Mouse (Mus musculus) thymus, postnatal 14 days (tissue): ENCODE measurements at regions not wholly inside any gene's neighbourhood (a gene's known extent, or its start where the extent isn't known, plus 50 kb on each side); places are given as distances from the start of the nearest gene placed in this dataset.
"Not testable (repeated sequence)": the region's sequence is repeated elsewhere in the genome, so short reads cannot be mapped to it uniquely, and the experiment has no call there.

ENCODE experiments used
- DNase-seq: peaks from one replicate; pipeline ENCODE4 v3.0.0; 2021

DNA sequence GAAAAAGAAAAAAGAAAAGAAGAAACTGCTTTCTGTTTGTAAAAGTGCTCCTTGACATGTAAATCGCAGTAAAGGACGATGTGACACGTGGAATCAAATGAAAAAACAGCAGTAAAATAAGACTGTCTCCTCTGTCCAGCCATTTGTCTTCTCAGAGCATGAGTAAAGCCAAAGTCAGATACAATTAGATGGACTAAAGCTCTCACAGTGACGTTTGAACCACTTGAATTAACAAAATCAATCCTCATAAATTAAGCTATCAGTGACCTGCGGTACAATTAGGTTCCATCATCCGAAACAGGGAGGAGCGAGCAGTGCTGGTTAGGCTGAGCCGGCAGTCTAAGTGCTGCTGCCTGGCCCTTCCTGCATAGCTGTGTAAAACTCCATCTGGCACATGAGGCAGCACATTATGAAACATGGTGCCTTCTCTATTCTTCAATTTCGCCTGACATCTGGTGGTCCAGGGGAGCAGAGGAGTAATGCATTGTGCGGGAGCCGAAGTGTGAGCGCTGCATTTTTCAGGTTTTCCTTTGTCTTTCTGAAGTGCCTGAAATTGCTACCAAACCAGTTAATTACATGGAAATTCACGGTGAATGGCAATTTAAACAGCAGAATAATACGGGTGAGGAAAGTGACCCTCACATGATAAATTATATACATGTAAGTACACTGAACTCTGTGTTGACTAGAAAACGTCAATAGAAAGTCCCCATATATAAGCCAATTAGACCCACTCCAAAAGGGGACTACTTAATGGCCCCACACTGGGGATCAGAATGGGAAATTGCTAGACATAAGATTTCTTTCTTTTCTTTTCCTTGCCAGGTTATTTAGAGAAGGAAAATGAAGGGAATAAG lies 118.1 kb downstream of the Mmrn1 start:
- DNase-seq = no peak

DNA sequence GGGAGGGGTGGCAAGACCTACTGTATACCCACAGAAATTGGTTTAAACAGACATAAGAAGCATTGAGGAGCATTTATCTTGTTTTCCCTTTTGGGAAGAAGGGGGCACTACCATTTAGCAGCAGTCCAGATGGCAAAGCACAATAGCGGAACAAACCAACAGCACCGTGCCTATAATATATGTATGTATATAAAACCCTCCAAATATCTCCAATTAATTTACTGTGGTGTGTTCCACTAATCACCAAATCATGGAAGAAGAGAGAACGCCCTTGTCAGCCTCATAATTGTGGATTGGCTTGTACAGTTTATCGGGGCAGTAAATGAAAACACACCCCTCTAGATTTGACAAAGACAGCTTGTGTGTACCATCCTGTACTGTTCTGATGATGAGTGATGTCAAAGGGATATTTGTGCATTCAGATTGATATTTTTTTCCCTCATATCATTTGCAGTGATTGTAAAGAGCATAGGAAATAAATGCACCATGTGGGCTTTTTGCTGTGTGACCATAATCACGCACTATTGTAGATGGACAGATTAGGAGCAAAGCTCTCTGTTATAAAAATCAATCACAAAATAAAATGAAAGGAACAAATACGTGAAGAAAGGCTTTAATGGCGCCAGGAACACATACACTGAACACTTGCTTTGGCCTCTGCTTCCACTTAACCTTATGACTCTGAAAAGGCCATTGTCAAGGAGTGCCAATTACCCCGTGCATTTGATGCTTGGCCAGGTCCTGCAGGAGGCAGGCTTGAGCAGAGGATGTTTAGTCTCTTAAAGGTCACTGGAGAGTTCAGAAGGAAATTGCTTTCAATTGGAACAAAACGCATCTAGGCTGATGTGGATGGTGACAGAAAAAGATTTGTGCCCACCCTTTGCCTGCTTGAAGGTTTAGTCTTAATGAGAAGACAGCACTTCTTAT lies 119.0 kb downstream of the Mmrn1 start:
- no peak for DNase-seq

DNA sequence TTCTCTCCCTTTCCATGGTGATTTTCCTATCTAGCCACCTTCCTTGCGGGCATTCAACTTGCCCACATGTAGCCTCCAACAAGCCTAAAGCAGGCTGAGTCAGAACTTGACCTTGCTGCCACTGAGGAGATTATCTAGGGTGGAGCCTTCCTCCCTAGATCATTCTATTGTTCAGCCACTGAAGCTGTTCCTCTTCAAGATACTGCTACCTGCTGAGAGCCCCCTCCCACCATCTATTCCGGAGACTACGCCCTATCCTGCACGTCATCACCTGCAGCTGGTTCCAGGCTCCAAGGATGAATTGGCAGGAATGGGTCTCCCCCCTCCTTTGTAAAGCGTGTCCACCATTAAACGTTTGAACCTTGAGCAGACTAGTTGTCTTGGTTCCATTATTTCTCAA lies 122.9 kb downstream of the Mmrn1 start:
- DNase-seq = not testable (repeated sequence)

DNA sequence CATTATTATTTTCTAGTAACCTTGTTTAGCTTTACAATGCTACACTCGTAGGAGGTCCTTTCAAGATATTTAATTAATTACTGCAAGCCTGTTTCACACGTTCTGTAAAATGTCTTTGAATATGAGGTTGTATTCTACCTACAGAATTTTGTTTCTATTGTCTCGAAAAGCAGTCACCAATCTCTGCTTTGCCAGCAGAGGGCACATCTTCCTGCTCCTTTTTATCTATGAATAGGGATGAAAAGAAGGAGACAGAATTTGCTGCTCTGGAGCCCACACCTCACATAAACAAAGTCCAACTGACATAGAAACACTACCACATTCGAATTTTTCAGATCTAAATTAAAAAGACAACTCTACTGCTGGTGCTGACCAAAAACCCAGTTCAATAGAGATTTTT lies 117.0 kb upstream of the Ccser1 start:
- DNase-seq = peak; percentile 16

DNA sequence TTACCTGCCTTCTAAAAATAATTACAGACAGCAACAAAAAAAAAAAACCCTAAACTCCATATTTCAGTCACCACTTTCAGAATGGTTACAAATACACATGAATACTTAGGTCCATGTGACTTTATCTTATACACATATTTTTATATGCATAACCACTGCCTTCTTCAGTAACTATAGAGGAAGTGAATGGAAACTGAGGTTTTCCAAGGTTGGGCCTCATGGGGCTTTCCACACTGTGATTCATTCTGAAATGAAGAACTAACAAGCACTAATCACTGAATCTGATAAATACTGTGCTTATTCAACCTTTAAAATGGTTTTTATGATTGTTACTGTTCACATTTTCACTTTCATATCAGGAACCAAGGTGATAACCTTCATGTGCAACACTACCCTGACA lies 114.4 kb upstream of the Ccser1 start:
- DNase-seq = no peak

DNA sequence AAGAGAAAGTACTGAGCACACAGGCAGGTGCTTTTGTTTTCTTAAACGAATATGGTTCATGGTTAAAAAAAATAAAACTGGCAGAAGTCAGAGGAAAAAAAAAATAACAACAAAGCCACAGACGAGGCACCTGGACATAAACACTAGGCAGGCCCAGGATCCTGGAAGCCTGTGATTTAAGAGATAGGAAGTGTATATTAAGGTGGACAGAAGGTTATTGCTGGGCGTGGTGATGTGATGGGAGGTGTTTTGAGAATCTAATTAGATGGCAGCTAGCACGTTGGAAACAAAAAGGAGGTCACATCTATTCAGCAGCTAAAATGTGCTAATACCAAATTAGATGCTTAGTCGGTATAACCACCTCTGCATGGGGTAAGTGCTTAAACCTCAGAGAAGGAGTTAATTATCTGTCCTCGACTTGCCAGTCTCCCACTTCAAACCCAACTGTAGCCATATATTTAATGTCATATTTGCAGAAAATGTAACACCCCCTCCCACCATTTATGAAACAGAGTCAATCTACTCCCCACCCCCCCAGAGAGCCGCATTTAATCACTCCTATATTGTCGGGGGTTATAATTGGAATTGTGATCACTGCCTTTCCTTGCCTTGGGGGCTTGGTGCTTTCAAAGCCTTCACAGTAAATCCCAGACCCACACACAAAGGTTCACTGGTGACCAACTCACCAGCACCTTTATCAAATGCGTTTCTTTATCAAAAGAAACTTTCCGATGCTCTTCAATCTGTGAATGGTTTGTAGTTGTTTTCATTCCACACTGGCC lies 113.4 kb upstream of the Ccser1 start:
- no peak for DNase-seq

DNA sequence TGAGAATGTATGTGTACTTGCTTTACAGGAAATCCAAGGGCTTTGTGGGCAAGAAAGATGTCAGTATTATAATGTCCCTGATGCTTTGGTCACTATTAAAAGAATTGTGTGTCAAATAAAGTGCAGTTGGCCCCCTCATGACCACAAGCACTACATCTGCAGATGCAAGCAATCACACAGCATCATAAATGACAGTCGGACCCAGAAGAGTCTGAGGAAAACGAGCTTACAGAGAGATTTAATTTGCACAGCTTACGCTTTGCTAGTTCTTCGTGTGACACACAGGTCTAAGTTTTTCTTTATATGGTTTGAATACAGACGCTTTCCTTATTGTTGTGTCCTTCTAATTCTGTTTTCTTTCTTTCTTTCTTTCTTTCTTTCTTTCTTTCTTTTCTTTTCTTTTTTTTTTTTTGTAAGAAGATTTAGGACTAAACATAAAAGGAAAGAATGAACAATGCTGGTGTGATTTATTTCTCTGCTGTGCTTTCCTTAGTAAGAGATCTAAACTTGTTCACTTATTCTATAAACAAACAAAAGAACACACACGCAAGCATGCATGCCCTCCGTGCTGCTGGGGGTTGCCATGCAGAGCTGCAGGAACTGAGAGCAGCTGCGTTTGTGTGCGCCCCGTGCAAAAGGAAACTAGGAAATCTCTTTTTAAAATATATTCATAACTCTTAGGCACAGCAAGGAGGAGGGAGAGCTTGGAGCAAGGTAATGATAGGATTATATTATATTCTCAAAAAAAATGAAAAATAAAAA lies 112.6 kb upstream of the Ccser1 start:
- DNase-seq = no peak

DNA sequence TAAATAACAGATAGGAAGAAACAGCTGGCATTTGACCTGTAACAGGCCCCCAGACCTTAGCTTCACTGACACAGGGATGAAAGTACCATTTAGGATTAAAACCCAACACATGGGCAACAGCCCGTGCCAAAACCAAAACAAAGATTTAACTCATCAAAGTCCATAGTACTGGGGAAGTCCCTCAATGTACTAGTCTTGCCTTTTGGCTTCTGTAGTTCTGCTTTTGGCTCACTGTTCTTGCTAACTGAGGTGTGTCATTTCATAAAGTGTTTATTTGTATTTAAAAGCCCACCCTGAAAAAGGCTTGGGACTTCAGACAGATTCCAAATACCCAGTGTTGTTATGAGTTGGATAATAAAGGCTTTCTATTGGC lies 112.0 kb upstream of the Ccser1 start:
- DNase-seq = no peak

DNA sequence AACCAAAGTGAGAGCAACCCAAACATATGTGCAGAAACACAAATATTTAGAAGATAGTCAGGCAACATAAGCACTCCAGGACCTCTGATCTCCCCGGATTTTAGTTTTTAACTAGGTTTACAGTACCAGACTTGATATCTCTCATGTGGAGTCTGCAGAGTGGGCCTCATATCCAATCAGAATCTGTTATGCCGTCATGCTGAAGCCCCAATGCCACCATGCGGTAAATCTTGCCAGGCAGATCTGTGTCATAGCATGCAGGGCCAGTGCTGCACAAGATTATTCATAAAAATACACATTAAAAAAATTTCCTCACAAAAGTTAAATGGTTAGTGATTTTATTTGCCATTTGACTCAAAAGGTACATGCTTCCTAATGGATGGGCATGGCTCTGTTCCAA lies 106.9 kb upstream of the Ccser1 start:
- DNase-seq = no peak

DNA sequence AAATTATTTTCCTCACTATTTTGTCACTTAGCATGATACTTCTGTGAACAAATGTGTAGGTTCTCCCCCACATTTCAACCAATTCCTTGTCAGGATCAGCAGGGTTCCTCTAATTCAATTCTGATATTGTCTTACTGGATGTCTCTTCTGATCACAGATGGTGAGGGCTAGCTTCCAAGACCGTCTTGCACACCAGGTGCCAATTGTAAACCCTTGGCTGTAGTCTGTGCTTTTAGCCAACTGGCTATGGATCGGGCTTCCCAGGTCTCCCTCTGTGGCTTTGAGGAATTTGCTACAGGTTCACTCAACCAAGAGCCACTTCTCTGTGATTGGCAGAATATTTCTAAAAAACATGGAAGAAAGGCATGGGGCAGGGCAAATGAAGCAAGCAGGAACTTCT lies 106.3 kb upstream of the Ccser1 start:
- DNase-seq = no peak

DNA sequence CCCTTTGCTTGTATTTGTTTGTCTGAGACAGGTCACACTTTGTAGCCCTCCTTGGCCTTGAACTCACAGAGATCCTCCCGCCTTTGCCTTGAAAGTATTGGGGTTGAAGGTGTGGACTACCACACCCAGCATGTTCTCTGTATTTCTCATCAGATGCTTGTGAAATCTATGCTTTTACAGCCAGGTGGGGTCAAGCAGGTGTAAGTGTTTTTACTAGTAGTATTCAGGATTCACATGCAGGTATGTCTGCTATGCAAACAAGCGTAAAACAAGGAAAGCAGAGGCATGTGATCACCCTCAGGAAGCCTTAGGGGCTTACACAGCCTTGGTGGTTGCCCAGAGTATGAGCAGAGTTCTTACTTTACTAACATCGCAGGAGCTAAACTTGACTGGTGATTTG lies 105.4 kb upstream of the Ccser1 start:
- no peak for DNase-seq

DNA sequence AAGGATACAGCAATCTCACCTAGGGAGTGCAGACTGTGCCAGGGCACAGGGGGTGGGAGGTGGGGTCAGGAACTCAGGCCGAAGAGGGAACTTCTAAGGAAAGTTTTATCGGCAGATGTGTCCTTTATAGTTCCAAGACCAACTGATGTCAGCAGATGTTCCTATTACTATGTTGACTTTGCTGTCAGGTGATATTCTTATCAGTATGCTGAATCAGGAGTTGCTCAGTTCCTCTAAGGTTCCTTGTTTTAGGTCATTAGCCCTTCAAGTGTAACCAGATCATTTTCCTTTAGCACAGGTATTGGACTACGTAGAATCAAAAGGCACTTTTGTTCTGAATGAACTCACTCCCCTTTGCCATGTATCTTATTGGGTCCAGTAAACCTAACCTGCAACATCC lies 101.6 kb upstream of the Ccser1 start:
- no peak for DNase-seq

DNA sequence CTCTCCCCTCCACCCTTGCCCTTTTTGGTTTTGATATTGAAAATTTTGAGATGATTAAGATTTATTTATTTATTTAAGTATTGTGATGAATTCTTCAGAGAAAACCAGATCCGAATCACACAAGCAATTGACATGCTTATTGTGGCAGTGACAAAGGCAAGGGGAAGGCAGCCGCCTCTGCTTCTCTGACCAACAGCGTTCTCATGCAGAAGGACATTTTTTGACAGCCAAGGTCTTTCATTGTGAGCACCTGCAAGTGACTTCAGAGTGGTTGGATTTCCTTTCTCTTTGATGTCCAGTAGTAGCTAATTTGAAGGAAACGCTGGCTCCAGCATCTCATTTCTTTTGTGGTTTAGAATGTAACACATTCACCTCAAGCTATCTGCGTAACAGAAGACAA lies 99.5 kb upstream of the Ccser1 start:
- no peak for DNase-seq

DNA sequence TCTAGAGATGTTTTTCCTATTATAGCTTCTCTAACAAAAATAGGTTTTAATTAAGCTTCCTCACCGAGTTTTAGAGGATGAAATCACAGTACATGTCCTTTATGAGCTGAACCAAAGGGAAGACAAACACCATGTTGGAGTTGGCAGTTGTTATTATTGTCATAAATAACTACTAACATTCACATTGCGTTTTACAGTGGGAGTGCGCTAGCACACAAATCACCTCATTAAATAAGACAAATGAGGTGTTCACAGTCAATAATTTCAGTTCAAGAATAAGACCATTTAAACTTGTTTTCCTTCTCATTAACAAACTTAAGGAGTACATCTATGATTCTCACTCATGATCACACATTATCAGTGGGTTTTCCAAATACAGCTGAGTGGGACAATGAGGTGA lies 96.8 kb upstream of the Ccser1 start:
- DNase-seq = no peak

DNA sequence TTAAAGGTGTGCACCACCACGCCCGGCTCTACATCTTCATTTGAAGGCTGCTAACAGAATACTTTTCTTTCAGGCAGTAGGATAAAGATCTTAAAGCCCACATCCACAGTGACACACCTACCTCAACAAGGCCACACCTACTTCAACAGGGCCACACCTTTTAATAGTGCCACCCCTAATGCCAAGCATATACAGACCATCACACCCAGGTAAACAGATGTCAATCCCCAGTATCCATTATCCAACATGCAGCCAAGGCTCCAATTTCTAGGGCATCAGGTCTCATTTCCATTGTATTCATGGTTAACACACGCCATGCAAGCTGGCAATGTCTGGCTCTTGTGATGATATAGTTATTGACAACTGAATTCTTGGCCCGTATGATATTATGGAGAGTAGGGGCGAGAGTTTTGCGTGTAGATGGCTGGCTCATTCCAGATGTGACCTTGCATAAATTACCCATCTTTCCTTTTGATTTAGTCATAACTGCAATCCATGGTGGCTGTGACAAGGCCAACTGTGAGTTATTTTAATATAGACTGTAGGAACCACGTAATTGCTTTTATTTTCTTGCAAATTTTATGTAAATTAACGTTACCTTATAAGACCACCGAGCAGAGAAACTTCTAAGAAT lies 80.7 kb upstream of the Ccser1 start:
- no peak for DNase-seq

DNA sequence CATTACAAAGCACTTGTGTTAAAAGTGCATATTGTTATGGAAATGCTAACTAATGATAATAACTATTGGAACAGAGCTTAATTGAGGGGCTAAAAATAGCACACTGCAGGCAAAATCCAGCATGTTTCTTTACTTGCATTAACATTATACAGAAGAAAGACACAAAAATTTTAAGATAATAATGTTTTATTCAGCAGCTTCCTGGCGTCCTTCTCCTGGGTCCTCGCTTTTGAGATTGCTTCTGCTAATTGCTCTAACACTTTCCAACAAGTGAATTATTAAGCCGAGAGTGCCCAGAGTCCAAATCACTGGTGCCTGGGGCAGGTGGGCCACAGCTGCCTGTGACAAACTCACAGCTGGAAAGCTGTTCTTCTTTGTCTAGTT lies 80.2 kb upstream of the Ccser1 start:
- no peak for DNase-seq

DNA sequence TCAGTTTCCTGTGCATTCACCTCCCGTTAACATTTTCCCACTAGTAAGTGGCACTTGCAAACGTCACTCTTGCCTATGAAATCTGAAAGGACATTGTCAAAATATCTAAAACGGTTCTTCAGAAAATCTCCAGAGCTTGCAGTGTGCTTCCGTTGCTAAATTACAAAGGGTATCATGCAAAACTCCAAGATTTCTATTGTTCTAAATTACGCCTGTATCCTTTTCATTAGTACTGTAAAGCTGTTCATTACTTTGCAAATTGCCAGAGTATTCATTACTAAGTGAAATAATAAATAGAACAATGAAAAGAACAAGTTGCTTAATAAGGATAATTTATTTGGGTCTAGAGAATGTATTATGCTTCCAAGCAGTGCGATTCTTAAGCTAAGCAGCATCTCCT lies 78.2 kb upstream of the Ccser1 start:
- DNase-seq = no peak

DNA sequence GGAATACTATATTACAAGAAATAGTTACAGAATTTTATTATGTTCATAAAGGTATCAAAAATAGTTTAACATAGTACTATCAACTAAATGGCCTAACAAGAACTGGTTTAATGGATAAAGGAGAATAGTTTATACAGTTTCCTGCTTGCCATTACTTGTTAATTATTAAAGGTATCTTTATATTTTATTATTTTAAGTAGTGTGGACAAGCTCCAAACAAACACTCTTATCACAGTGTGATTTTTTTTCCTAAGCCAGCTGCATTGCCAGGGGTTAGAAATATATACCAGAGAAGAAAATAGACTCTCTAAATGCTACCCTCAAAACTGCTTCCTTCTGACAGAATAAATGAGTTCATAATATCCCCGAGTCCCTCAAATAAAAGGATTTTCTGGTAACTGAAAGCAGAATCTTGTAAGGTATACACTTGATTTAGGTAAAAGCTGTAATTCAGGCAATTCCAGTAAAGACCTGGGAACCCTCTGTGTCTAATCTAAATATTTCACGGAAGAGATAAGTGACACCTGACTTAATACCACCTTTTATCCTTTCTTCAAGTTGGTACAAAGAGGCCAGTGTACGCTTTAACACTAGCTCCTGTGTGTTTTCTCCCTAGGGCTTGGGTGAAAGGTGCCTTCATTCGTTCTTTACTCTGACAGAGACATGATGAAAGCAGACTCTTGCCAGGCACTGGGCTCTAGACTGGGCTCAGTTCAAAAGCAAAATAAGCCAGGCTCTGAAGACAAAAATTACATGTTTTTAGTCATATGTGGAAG lies 76.5 kb upstream of the Ccser1 start:
- DNase-seq = no peak

DNA sequence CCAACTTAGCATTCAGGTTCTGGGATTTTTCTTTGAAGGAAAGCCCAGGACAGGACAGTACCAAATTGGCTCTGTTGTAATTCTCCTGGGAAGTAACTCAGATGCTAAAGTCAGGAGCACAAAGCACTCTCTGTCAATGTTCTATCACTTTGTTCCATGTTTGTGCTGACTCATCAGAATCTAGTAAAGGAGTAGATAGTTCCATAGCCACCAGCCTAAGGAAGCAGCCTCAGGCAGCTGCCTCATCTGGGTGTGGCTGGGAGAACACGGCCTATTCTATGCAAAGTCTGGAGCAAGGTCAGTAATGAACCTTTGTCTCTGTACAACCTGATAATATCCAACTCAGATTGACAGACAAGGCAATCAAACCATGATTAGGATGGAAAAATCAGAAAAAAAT lies 64.9 kb upstream of the Ccser1 start:
- DNase-seq = no peak

DNA sequence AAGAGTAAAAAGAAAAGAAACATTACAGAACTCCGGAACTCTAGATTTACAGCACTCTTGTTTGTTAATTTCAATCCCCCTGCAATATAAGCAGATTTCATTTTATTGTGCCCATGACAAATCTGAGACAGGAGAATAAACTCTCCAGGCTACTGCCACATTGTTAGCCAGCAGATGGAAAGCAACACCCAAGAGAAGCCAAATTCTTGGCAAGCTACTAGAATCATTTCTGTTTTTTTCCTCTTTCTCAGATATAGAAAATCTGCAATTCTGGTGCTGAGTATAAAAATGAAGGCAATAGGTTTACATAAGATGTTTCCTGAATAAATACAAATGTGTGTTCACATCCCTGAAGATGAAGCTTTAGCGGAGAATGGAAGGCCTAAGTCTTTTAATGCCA lies 60.5 kb upstream of the Ccser1 start:
- DNase-seq = no peak

DNA sequence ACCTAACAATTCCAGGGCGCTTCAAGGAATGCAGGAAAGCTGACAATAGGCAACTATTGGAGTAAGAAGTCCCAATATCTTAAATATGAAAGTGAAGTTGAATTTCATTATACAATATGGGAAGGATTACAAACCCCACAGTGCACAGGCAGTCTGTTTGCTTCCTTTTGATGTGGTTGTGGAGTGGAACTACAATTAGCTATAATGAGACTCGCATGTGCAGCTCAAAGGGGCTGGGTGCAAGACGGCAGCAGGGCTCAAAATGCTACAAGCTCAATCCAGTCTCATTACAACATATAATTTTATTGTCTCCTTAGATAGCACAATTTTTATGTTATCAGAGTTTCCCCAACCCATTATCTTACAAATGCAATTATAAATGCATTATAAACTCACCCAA lies 54.7 kb upstream of the Ccser1 start:
- no peak for DNase-seq
